8 mouse cellular contexts compared by ENCODE assay signal in the genomic region with DNA sequence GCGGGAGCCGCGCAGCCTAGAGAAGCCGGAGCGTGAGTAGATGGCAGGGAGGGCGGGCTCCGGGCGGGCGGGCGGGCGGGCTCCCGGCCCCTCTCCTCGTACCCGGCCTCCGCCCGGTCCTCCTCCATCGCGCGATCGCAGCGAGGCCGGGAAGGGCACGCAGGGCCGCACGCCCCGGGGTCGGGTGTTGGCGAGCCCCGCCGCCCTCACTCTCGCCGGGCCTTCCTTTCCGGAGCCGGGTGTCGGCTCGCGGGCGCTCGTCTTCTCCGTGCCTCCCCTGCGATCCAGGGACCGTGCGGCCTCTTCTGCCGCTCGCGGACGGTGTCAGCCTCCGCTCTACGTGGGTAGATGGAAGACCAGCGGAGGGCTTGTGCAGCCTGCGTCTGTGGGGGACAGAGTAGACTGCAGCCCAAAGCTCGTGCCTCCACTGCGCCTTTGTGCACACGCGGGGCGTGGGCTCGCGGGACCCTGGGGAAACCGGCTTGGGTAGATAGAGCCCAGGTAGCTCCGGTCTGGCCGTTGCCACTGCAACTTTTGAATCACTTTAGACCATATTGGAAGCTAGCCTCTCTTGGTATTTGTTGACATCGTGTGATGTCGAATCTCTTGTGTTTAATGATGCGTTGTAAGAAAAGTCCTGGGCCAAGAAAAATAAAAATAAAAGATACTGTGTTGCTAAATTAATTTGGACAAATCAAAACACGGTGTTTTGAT. TPM values are rescaled to one million over a fixed set of nuclear protein-coding genes. Genes with fewer than 3 reads are reported as not detected.
DNase-seq lines count a peak whose midpoint lies in the region; ATAC-seq and TF ChIP-seq lines count a peak whose summit lies in the region.

A gene (plus strand): TSS at position 211 of the 714 bp plus-strand sequence.

- dilution Hi-C loops in CH12.LX (cut with MboI; ENCODE audit: extremely low pct_ligation_motif_present, extremely low pct_unique_long_range_greater_than_20kb, low sequenced_read_pairs) = no loop called here

- no peaks in the 10 kb centered on the region for H3K27me3 ChIP-seq in CH12.LX (replicated peaks)
- no peaks in the 10 kb centered on the region for H3K27me3 ChIP-seq in heart, embryonic 11.5 days (ENCODE audit: control insufficient read depth, insufficient read depth, low read length)
- H3K27me3 ChIP-seq in kidney, embryonic 15.5 days = no peaks in the 10 kb centered on the region
- H3K27me3 ChIP-seq in liver, embryonic 12.5 days (replicated peaks) = no peaks in the 10 kb centered on the region
- no peaks in the 10 kb centered on the region for H3K27me3 ChIP-seq in neural tube, embryonic 12.5 days (replicated peaks)

- ATAC-seq in erythroblast, adult 5-6 weeks (replicated peaks; ENCODE audit: low FRiP score, poor library complexity, severe bottlenecking) = peak; percentile 48
- ATAC-seq in heart, embryonic 11.5 days (replicated peaks; ENCODE audit: insufficient number of reproducible peaks, low FRiP score, low TSS enrichment) = peak; percentile 56
- peak; percentile 66 for ATAC-seq in kidney, embryonic 15.5 days (replicated peaks; ENCODE audit: low FRiP score)
- peak; percentile 68 for ATAC-seq in liver, embryonic 12.5 days
- ATAC-seq in neural tube, embryonic 12.5 days (ENCODE audit: low FRiP score, low read depth) = peak; percentile 71

- whole genome bisulfite sequencing in heart, embryonic 11.5 days (ENCODE audit: insufficient replicate concordance) = under 1% methylated on average over 35 of the region's 65 CpGs
- WGBS in kidney, embryonic 15.5 days = under 1% methylated on average over 48 of the region's 65 CpGs
- WGBS in liver, embryonic 12.5 days (ENCODE audit: insufficient replicate concordance) = under 1% methylated on average over 33 of the region's 65 CpGs
- under 1% methylated on average over 55 of the region's 65 CpGs for WGBS in neural tube, embryonic 12.5 days

- TF ChIP-seq RAD21 in CH12.LX (IDR thresholded peaks at IDR 0.05; ENCODE audit: low read depth, low read length) = no peak

- peak within 1 kb of the TSS; percentile 74 to 86 (median 83) for H3K4me3 ChIP-seq in CH12.LX (replicated peaks in 1 of 3; ENCODE audit: low read depth in 2 of 3, low read length in 2 of 3, poor library complexity in 1 of 3)
- H3K4me3 ChIP-seq in heart, embryonic 11.5 days (ENCODE audit: low read depth, low read length) = peak within 1 kb of the TSS; percentile 93
- peak within 1 kb of the TSS; percentile 91 for H3K4me3 ChIP-seq in kidney, embryonic 15.5 days (replicated peaks)
- peak within 1 kb of the TSS; percentile 87 for H3K4me3 ChIP-seq in liver, embryonic 12.5 days
- H3K4me3 ChIP-seq in neural tube, embryonic 12.5 days = peak within 1 kb of the TSS; percentile 95

- no peak for TF ChIP-seq CTCF in CH12.LX (conservative IDR thresholded peaks at IDR 0.05 in 1 of 2, IDR thresholded peaks at IDR 0.05 in 1 of 2; ENCODE audit: low read depth in 2 of 2, low read length in 2 of 2)
- TF ChIP-seq CTCF in brain, embryonic 14.5 days (IDR thresholded peaks at IDR 0.05; ENCODE audit: borderline replicate concordance, extremely low read depth, insufficient read depth, insufficient read length) = no peak

- H3K79me2 ChIP-seq in CH12.LX (replicated peaks; ENCODE audit: control insufficient read depth, extremely low read depth, insufficient read depth, poor library complexity, severe bottlenecking) = peaks cover 49% of the 10 kb centered on the region

- TF ChIP-seq EP300 in CH12.LX (IDR thresholded peaks at IDR 0.05; ENCODE audit: low read length) = no peak

- peak; percentile 49 for DNase-seq in CH12.LX (ENCODE audit: extremely low read depth)
- peak; percentile 79 for DNase-seq in brain, embryonic 14.5 days (ENCODE audit: low read depth)
- DNase-seq in testis, postnatal 10 days (ENCODE audit: low spot score) = peak; percentile 76

- H3K9me3 ChIP-seq in CH12.LX (replicated peaks; ENCODE audit: low read length) = no peaks in the 10 kb centered on the region
- no peaks in the 10 kb centered on the region for H3K9me3 ChIP-seq in heart, embryonic 11.5 days (replicated peaks; ENCODE audit: control insufficient read depth, low read length)
- no peaks in the 10 kb centered on the region for H3K9me3 ChIP-seq in kidney, embryonic 15.5 days (replicated peaks)
- no peaks in the 10 kb centered on the region for H3K9me3 ChIP-seq in liver, embryonic 12.5 days (replicated peaks)
- H3K9me3 ChIP-seq in neural tube, embryonic 12.5 days = no peaks in the 10 kb centered on the region

- H3K27ac ChIP-seq in CH12.LX (ENCODE audit: insufficient read depth, low read depth) = peak within 1 kb of the TSS; percentile 66
- peak within 1 kb of the TSS; percentile 97 for H3K27ac ChIP-seq in heart, embryonic 11.5 days (ENCODE audit: low read depth, low read length)
- H3K27ac ChIP-seq in kidney, embryonic 15.5 days = peak within 1 kb of the TSS; percentile 99
- H3K27ac ChIP-seq in liver, embryonic 12.5 days = peak within 1 kb of the TSS; percentile 99
- peak within 1 kb of the TSS; percentile 97 for H3K27ac ChIP-seq in neural tube, embryonic 12.5 days

- no peak for TF ChIP-seq POLR2A in CH12.LX (IDR thresholded peaks at IDR 0.05; ENCODE audit: low read depth, low read length)
- 0 out of 2 replicates have a peak, but pooled peaks have one; percentile 22 for TF ChIP-seq POLR2A in brain, embryonic 14.5 days (IDR thresholded peaks at IDR 0.05; ENCODE audit: borderline replicate concordance, extremely low read depth, insufficient read depth, insufficient read length, poor library complexity, severe bottlenecking)

- in situ Hi-C loops in CH12.LX (cut with MboI; ENCODE audit: low pct_ligation_motif_present, low pct_unique_long_range_greater_than_20kb, low sequenced_read_pairs) = no loop called here

- peak within 1 kb of the TSS; percentile 83 for H3K4me2 ChIP-seq in CH12.LX (ENCODE audit: insufficient read depth, low read depth, poor library complexity, severe bottlenecking)
- peak within 1 kb of the TSS; percentile 79 for H3K4me2 ChIP-seq in heart, embryonic 11.5 days
- H3K4me2 ChIP-seq in kidney, embryonic 15.5 days = peak within 1 kb of the TSS; percentile 75
- peak within 1 kb of the TSS; percentile 84 for H3K4me2 ChIP-seq in liver, embryonic 12.5 days
- H3K4me2 ChIP-seq in neural tube, embryonic 12.5 days (replicated peaks) = peak within 1 kb of the TSS; percentile 68

- peak within 1 kb of the TSS; percentile 96 for H3K9ac ChIP-seq in CH12.LX (ENCODE audit: insufficient read depth, low read depth)
- H3K9ac ChIP-seq in heart, embryonic 11.5 days (ENCODE audit: low read depth, low read length) = peak within 1 kb of the TSS; percentile 96
- H3K9ac ChIP-seq in kidney, embryonic 15.5 days = peak within 1 kb of the TSS; percentile 93
- peak within 1 kb of the TSS; percentile 93 for H3K9ac ChIP-seq in liver, embryonic 12.5 days
- H3K9ac ChIP-seq in neural tube, embryonic 12.5 days = peak within 1 kb of the TSS; percentile 98

- H3K4me1 ChIP-seq in CH12.LX (ENCODE audit: control insufficient read depth in 1 of 2, insufficient read depth in 2 of 2) = peaks cover 11 to 42% of the 10 kb centered on the region in 2 experiments
- peaks cover 23% of the 10 kb centered on the region for H3K4me1 ChIP-seq in heart, embryonic 11.5 days (ENCODE audit: control insufficient read depth, insufficient read depth, low read length)
- H3K4me1 ChIP-seq in kidney, embryonic 15.5 days = peaks cover 33% of the 10 kb centered on the region
- peaks cover 44% of the 10 kb centered on the region for H3K4me1 ChIP-seq in liver, embryonic 12.5 days
- peaks cover 18% of the 10 kb centered on the region for H3K4me1 ChIP-seq in neural tube, embryonic 12.5 days

- H3K36me3 ChIP-seq in CH12.LX (replicated peaks in 1 of 2; ENCODE audit: control insufficient read depth in 1 of 2, insufficient read depth in 1 of 2, low read length in 1 of 2) = peaks cover 0 to 10% of the 10 kb centered on the region in 2 experiments
- H3K36me3 ChIP-seq in heart, embryonic 11.5 days (ENCODE audit: control insufficient read depth, insufficient read depth, low read length) = no peaks in the 10 kb centered on the region
- H3K36me3 ChIP-seq in kidney, embryonic 15.5 days = no peaks in the 10 kb centered on the region
- H3K36me3 ChIP-seq in liver, embryonic 12.5 days = no peaks in the 10 kb centered on the region
- no peaks in the 10 kb centered on the region for H3K36me3 ChIP-seq in neural tube, embryonic 12.5 days

TF ChIP-seq in CH12.LX, 34 proteins besides CTCF, POLR2A, EP300 and RAD21:
- TF ChIP-seq MAX (IDR thresholded peaks at IDR 0.05; ENCODE audit: low read length) = peak; percentile 6; the same call in 1 of the 2 replicates
- no peak for TF ChIP-seq ETS1 (conservative IDR thresholded peaks at IDR 0.05; ENCODE audit: low read depth, low read length)
- peak; percentile 100 for TF ChIP-seq UBTF (IDR thresholded peaks at IDR 0.05; ENCODE audit: low read depth, low read length)
- peak; percentile 50; the same call in 1 of the 2 replicates for TF ChIP-seq SIN3A (IDR thresholded peaks at IDR 0.05; ENCODE audit: low read length)

RNA-seq across cellular contexts. Expression of the gene that starts here (rescaled TPM):
- total RNA-seq in CH12.LX (2012; rRNA removed) (19.6 and 21.1 TPM in 2 replicates), CH12.LX (2014; rRNA removed) (26.5 and 32.8 TPM in 2 replicates)
- 11.1 and 19.1 TPM in 2 replicates for polyA plus RNA-seq in CH12.LX (2012; ENCODE audit: insufficient read length, low read depth)
- polyA plus RNA-seq in brain, embryonic 14.5 days (2012; rRNA removed) = 21.8 and 27.6 TPM in 2 replicates
- 13.4 and 18.1 TPM in 2 replicates for total RNA-seq in erythroblast, adult 5-6 weeks (2015; ENCODE audit: low replicate concordance)
- total RNA-seq in erythroblast, adult 5-6 weeks (2017; ENCODE audit: low replicate concordance) = 19.8 and 34.8 TPM in 2 replicates
- polyA plus RNA-seq in heart, embryonic 11.5 days (2014; fragmentation: Nextera tagmentation; extraction: Ambion mirVana) = 10.1 and 12.0 TPM in 2 replicates
- 10.3 and 10.6 TPM in 2 replicates for polyA plus RNA-seq in kidney, embryonic 15.5 days (2015; fragmentation: Nextera tagmentation; extraction: Ambion mirVana)
- polyA plus RNA-seq in liver, embryonic 12.5 days (2016; fragmentation: Nextera tagmentation; extraction: Ambion mirVana) = 4.6 and 5.6 TPM in 2 replicates
- polyA plus RNA-seq in neural tube, embryonic 12.5 days (2016; fragmentation: Nextera tagmentation; extraction: Ambion mirVana) = 15.7 and 18.9 TPM in 2 replicates

Comparison
In these comparisons a context has a peak if more than half of its experiments do, and no peak if none do; other contexts are left out.
1. Peak in every context shown above with its lines: DNase-seq, ATAC-seq, H3K4me3 ChIP-seq and H3K27ac ChIP-seq.